Mouse (Mus musculus) hindbrain, embryonic 12.5 days (tissue): Measurements from ENCODE around the gene Ulk1. TPM values are rescaled to one million over a fixed set of nuclear protein-coding genes. Genes with fewer than 3 reads are reported as not detected.
A peak's percentile ranks its signal among the peaks of the same experiment; 100 is the strongest.
"Not testable (repeated sequence)": the region's sequence is repeated elsewhere in the genome, so short reads cannot be mapped to it uniquely, and the experiment has no call there.

Experiments used
- ATAC-seq: fragments of 200-750 bp; cut with Nextera tagmentation; 2 replicates; pipeline ENCODE4 v1.8.0; 2017; ENCODE audit warnings: moderate TSS enrichment; ENCODE audit not compliant: low FRiP score
- H3K27ac ChIP-seq: fragments of 300-500 bp; sonication (generic); 2 replicates; pipeline ENCODE4 v1.5.1; 2016; ENCODE audit warnings: mild to moderate bottlenecking
- H3K27me3 ChIP-seq: fragments of 300-500 bp; sonication (generic); 2 replicates; pipeline ENCODE4 v1.6.1; 2016; ENCODE audit warnings: mild to moderate bottlenecking
- H3K36me3 ChIP-seq: fragments of 300-500 bp; sonication (generic); 2 replicates; pipeline ENCODE4 v1.6.1; 2016; ENCODE audit warnings: mild to moderate bottlenecking
- H3K4me1 ChIP-seq: fragments of 300-500 bp; sonication (generic); 2 replicates; pipeline ENCODE4 v1.6.1; 2016
- H3K4me2 ChIP-seq: fragments of 300-500 bp; sonication (generic); replicated peaks from 2 replicates; pipeline ENCODE4 v1.6.1; 2016; ENCODE audit warnings: mild to moderate bottlenecking
- H3K4me3 ChIP-seq: fragments of 300-500 bp; sonication (generic); 2 replicates; pipeline ENCODE4 v1.5.1; 2016; ENCODE audit warnings: mild to moderate bottlenecking
- H3K9ac ChIP-seq: fragments of 300-500 bp; sonication (generic); 2 replicates; pipeline ENCODE4 v1.6.1; 2016; ENCODE audit warnings: mild to moderate bottlenecking, moderate library complexity
- H3K9me3 ChIP-seq: fragments of 300-500 bp; sonication (generic); replicated peaks from 2 replicates; pipeline ENCODE4 v1.6.1; 2016; ENCODE audit warnings: mild to moderate bottlenecking
- WGBS: fragments of 180-500 bp; shearing (Covaris S2); methylation state at CpG from one replicate; pipeline ENCODE4 v1.1.7; 2016; 5-methylcytosine and 5-hydroxymethylcytosine counted together
- polyA plus RNA-seq: library from polyadenylated mRNA; unstranded; fragments of >200 nt; fragmentation: Nextera tagmentation; extraction: Ambion mirVana; gene quantifications from 2 replicates; pipeline ENCODE4 v1.2.1, GENCODE M21; 2016

The Ulk1 gene
- polyA plus RNA-seq, 1 experiment from 2014 or later, result 35.4 TPM

- Histone ChIP-seq H3K4me1 (peaks cover 19% of the 10 kb centered on the region), H3K9me3 (no peaks in the 10 kb centered on the region), H3K4me3 (no peak overlapping the region), H3K4me2 (no peak overlapping the region), H3K36me3 (peaks cover 49% of the 10 kb centered on the region), H3K27me3 (no peaks in the 10 kb centered on the region), H3K27ac (no peak overlapping the region), H3K9ac (no peak overlapping the region)
- WGBS, result 94% methylated on average over 12 of the region's 12 CpGs
- no peak for ATAC-seq
These were observed 31.6 kb downstream of the Ulk1 start for GRCm38 (mm10) chr5:110778263-110778662.

DNA sequence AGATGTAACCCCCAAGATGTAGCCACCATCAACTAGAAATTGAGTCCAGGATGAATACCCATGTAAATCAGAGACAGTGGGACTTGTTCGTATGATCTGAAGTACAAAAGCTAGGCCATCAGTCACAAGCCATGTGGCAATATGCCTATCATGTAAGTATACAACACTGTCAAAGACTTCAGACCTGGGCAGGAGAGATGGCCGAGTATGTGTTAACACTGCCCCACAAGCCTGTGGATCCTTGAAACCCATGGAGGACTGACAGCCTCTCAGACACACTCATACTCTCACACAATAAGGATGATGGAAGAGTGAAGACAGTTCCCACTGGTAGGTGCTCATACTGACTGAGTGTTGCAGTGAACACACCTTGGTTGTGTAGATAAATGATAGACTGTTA lies 33.8 kb downstream of the Ulk1 start:
- Histone ChIP-seq H3K4me3 (no peak overlapping the region), H3K27ac (no peak overlapping the region), H3K9me3 (no peaks in the 10 kb centered on the region), H3K4me2 (no peak overlapping the region), H3K36me3 (peaks cover 49% of the 10 kb centered on the region), H3K4me1 (peaks cover 18% of the 10 kb centered on the region), H3K9ac (no peak overlapping the region), H3K27me3 (no peaks in the 10 kb centered on the region)
- no peak for ATAC-seq
- 93% methylated on average over 2 of the region's 2 CpGs for WGBS

GRCm38 (mm10) chr5:110774511-110774910 lies 35.4 kb downstream of the Ulk1 start:
- H3K4me3 ChIP-seq, result no peak overlapping the region
- 94% methylated on average over 11 of the region's 11 CpGs for WGBS
- H3K9ac ChIP-seq, result no peak overlapping the region
- no peak overlapping the region for H3K27ac ChIP-seq
- H3K36me3 ChIP-seq, result peaks cover 49% of the 10 kb centered on the region
- ATAC-seq, result no peak
- H3K4me2 ChIP-seq, result no peak overlapping the region
- no peaks in the 10 kb centered on the region for H3K9me3 ChIP-seq
- no peaks in the 10 kb centered on the region for H3K27me3 ChIP-seq
- peaks cover 12% of the 10 kb centered on the region for H3K4me1 ChIP-seq

GRCm38 (mm10) chr5:110772945-110773344 lies 37.0 kb downstream of the Ulk1 start:
- not testable (repeated sequence) for H3K9ac ChIP-seq, H3K4me2 ChIP-seq, H3K27me3 ChIP-seq, ATAC-seq, H3K9me3 ChIP-seq, H3K27ac ChIP-seq, H3K4me3 ChIP-seq
- H3K4me1 ChIP-seq, result peaks cover 15% of the 10 kb centered on the region
- 96% methylated on average over 6 of the region's 10 CpGs for WGBS
- H3K36me3 ChIP-seq, result peaks cover 44% of the 10 kb centered on the region

DNA sequence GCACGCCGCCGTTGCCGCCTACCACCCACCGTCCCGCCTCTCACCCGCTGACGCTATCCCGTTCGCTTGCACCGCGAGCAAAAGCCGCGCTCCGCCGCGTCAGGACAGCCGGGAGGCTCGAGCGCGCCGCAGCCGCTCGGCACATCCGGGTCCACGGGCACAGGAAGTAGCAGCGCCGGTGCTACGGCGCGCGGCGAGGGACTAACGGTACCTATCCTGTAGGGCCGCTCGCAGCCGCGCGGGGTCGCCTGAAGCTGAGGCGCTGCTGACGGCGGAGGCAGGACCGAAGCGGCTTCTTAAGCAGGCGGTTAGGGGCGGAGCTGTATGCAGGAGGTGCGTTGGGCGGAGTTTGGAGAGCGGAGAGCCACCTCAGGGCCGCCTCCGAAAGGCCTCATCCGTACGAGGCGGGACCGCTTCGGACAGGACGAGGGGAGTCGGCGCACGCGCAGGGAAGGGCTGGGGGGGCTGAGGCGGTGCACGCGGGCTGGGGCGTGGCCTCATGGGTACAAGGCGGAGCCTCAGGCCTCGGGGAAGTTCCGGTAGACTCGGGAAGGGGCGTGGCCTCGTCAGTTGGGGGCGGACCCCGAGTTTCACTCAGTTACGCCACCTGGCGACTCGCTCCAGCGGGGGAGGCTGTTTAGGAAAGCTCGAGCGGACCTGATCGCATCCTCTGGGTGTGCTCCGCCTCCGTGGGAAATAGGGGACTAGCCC lies 39.3 kb downstream of the Ulk1 start, which contains the start of gene Ep400:
Gene Ep400, minus strand, starts transcription at position 270 of the 711 bp plus-strand sequence.
- Histone ChIP-seq H3K4me2 (peak within 1 kb of the TSS; percentile 85), H3K36me3 (peaks cover 22% of the 10 kb centered on the region), H3K27me3 (no peaks in the 10 kb centered on the region), H3K27ac (peak within 1 kb of the TSS; percentile 95), H3K9me3 (no peaks in the 10 kb centered on the region), H3K4me3 (peak within 1 kb of the TSS; percentile 94), H3K4me1 (peaks cover 15% of the 10 kb centered on the region), H3K9ac (peak within 1 kb of the TSS; percentile 94)
- ATAC-seq, result peak; percentile 99
- WGBS, result under 1% methylated on average over 82 of the region's 83 CpGs

DNA sequence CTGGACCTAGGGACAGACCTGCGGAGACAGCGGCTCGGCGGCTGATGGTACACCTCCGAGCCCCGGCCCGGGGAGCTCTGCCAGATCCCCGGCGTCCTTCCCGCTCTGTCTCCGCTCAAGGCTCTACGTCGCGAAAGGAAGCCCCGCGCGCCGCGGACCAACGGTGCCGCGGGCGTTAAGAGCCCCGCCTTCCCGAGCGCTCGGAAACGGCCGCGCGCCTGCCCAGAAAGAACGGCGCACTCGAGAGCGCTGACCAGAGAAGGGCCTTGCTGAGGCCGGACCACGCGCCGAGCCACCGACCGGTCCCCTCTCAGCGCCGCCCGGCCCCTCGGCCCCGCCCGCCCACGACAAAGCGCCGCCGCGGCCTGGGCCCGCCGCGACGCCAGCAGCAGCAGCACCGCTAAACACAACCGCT lies 39.9 kb downstream of the Ulk1 start:
- peak; percentile 52 for ATAC-seq
- peak overlapping the region; percentile 95 for H3K27ac ChIP-seq
- H3K36me3 ChIP-seq, result peaks cover 21% of the 10 kb centered on the region
- H3K27me3 ChIP-seq, result no peaks in the 10 kb centered on the region
- peak overlapping the region; percentile 94 for H3K4me3 ChIP-seq
- WGBS, result under 1% methylated on average over 58 of the region's 58 CpGs
- H3K9ac ChIP-seq, result peak overlapping the region; percentile 94
- peaks cover 15% of the 10 kb centered on the region for H3K4me1 ChIP-seq
- peak overlapping the region; percentile 85 for H3K4me2 ChIP-seq
- H3K9me3 ChIP-seq, result no peaks in the 10 kb centered on the region

GRCm38 (mm10) chr5:110769272-110769671 lies 40.6 kb downstream of the Ulk1 start:
- peak overlapping the region; percentile 94 for H3K4me3 ChIP-seq
- peak overlapping the region; percentile 94 for H3K9ac ChIP-seq
- H3K27ac ChIP-seq, result 0 out of 2 replicates have a peak overlapping the region, but pooled peaks have one; percentile 95

DNA sequence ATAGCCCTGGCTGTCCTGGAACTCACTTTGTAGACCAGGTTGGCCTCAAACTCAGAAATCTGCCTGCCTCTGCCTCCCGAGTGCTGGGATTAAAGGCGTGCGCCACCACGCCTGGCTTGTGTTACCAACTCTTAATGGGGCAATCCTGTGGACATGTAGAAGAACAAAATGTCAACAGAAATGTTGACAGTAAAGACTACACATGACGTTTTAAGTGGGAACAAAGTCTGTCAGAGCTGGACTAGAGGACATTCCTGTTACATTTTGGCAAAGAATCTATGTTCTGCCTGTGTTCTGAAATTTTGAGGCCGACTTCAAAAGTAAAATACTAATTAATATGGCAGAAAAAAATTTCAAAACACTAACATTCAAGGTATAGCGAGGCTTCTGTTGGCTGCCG lies 46.0 kb downstream of the Ulk1 start:
- Histone ChIP-seq H3K4me2 (no peak overlapping the region), H3K9me3 (no peaks in the 10 kb centered on the region), H3K9ac (no peak overlapping the region), H3K4me1 (peaks cover 8% of the 10 kb centered on the region), H3K36me3 (peaks cover 5% of the 10 kb centered on the region; the same call in 1 of the 2 replicates), H3K27me3 (no peaks in the 10 kb centered on the region), H3K27ac (no peak overlapping the region), H3K4me3 (no peak overlapping the region)
- ATAC-seq, result no peak
- WGBS, result 94% methylated on average over 8 of the region's 8 CpGs

More at GRCm38 (mm10) chr5:110769272-110769671, 40.6 kb downstream of the Ulk1 start:
- peaks cover 14% of the 10 kb centered on the region for H3K36me3 ChIP-seq
- no peaks in the 10 kb centered on the region for H3K9me3 ChIP-seq
- H3K4me2 ChIP-seq, result peak overlapping the region; percentile 85
- no peaks in the 10 kb centered on the region for H3K27me3 ChIP-seq
- no peak for ATAC-seq
- peaks cover 15% of the 10 kb centered on the region for H3K4me1 ChIP-seq
- 66% methylated on average over 4 of the region's 4 CpGs for WGBS

DNA sequence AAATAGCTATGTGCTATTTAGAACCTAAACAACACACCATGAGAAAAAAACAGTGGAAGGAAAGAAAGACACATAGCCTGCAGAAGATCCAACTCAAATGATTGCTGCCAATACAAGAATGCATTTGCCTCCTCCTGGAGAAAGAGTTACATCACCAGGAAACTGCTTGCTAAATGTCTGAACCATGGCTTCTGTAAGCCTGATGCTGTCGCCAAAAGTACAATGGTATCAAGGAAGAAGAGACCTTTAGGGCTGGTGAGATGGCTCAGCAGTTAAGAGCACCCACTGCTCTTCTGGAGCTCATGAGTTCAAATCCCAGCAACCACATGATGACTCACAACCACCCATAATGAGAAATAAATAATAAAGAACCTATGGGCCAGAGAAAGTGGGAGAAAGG lies 64.9 kb downstream of the Ulk1 start:
- Histone ChIP-seq H3K4me3 (no peak overlapping the region), H3K9ac (no peak overlapping the region), H3K9me3 (no peaks in the 10 kb centered on the region), H3K4me2 (no peak overlapping the region), H3K27ac (no peak overlapping the region), H3K36me3 (0 out of 2 replicates have a peak, but pooled peaks cover 8% of the 10 kb centered on the region), H3K4me1 (no peaks in the 10 kb centered on the region), H3K27me3 (no peaks in the 10 kb centered on the region)
- ATAC-seq, result no peak
- 84% methylated on average over 1 of the region's 1 CpGs for WGBS

- no peaks in the 10 kb centered on the region for H3K4me1 ChIP-seq
- H3K27me3 ChIP-seq, result no peaks in the 10 kb centered on the region
- H3K9ac ChIP-seq, result no peak overlapping the region
- no peaks in the 10 kb centered on the region for H3K9me3 ChIP-seq
- peaks cover 48% of the 10 kb centered on the region for H3K36me3 ChIP-seq
- H3K4me2 ChIP-seq, result no peak overlapping the region
- no peak overlapping the region for H3K4me3 ChIP-seq
- ATAC-seq, result no peak
- WGBS, result 94% methylated on average over 7 of the region's 7 CpGs
- H3K27ac ChIP-seq, result no peak overlapping the region
These were observed 70.2 kb downstream of the Ulk1 start for GRCm38 (mm10) chr5:110739496-110740275.

GRCm38 (mm10) chr5:110735606-110736005 lies 74.3 kb downstream of the Ulk1 start:
- no peak for ATAC-seq

More at GRCm38 (mm10) chr5:110735606-110736005, 74.3 kb downstream of the Ulk1 start:
- Histone ChIP-seq H3K9ac (no peak overlapping the region), H3K4me3 (no peak overlapping the region), H3K9me3 (no peaks in the 10 kb centered on the region), H3K4me1 (no peaks in the 10 kb centered on the region), H3K27ac (no peak overlapping the region), H3K27me3 (no peaks in the 10 kb centered on the region), H3K36me3 (peaks cover 71% of the 10 kb centered on the region), H3K4me2 (no peak overlapping the region)
- WGBS, result 86% methylated on average over 1 of the region's 1 CpGs
